Mouse (Mus musculus) embryonic fibroblast, embryonic 13.5 days (primary cell): ENCODE measurements around the gene Syngr4. TPM values are rescaled to one million over a fixed set of nuclear protein-coding genes. Genes with fewer than 3 reads are reported as not detected.

Experiments used
- H3K27ac ChIP-seq: 2 replicates; pipeline ENCODE4 v1.5.1; 2012; ENCODE audit warnings: low read length, control low read depth, inconsistent platforms; ENCODE audit not compliant: insufficient read depth
- H3K4me1 ChIP-seq: 2 replicates; pipeline ENCODE4 v1.6.1; 2011; ENCODE audit warnings: low read length; ENCODE audit not compliant: control insufficient read depth, insufficient read depth
- H3K4me3 ChIP-seq: 2 replicates; pipeline ENCODE4 v1.5.1; 2011; ENCODE audit warnings: mild to moderate bottlenecking, control low read depth, low read length; ENCODE audit not compliant: insufficient read depth
- CTCF ChIP-seq: IDR thresholded peaks from 2 replicates; pipeline ENCODE4 v1.5.1; 2011; ENCODE audit warnings: mild to moderate bottlenecking, control low read depth, low read length, moderate library complexity, borderline replicate concordance; ENCODE audit not compliant: insufficient read depth
- POLR2A ChIP-seq: IDR thresholded peaks from 2 replicates; pipeline ENCODE4 v1.6.1; 2011; ENCODE audit warnings: low read depth, mild to moderate bottlenecking, control low read depth, low read length, moderate library complexity
- polyA plus RNA-seq: library from polyadenylated mRNA; stranded (reverse); fragments of >200 nt; gene quantifications from 2 replicates; pipeline ENCODE4 v1.2.4, GENCODE M21; 2011; ENCODE audit warnings: low read depth; ENCODE audit not compliant: missing spikeins, insufficient read length

The Syngr4 gene
- polyA plus RNA-seq, 1 experiment = not detected

DNA sequence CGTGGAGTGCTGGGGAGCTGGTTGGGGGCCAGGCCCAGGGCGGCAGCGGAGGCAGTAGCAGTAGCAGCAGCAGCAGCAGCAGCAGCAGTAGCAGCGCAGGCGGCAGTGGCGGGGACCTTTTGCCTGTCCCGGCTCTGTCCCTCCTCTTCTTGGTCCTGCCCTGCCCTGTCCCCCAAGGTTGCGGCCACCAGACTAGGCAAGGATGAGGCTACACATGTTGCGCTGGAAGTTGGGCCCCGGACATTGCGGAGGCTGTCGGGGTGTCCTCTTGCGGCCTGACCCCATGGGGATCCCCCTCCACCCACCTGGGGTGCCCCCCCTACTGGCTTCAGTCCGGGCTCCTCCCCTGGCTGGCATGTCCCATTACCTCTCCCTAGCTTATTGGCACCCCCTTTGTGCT lies 26.7 kb downstream of the Syngr4 start:
- H3K4me3 ChIP-seq = no peak overlapping the region
- 0 out of 2 replicates have a peak, but pooled peaks cover 3% of the 10 kb centered on the region for H3K4me1 ChIP-seq
- no peak overlapping the region for H3K27ac ChIP-seq
- no peak for TF ChIP-seq POLR2A

- H3K4me1 ChIP-seq = 0 out of 2 replicates have a peak, but pooled peaks cover 3% of the 10 kb centered on the region
- TF ChIP-seq POLR2A (no peak; the same call in 1 of the 2 replicates), CTCF (no peak)
- no peak overlapping the region for H3K4me3 ChIP-seq
- no peak overlapping the region for H3K27ac ChIP-seq
Observed at GRCm38 (mm10) chr7:45869107-45869670, 27.3 kb downstream of the Syngr4 start.

DNA sequence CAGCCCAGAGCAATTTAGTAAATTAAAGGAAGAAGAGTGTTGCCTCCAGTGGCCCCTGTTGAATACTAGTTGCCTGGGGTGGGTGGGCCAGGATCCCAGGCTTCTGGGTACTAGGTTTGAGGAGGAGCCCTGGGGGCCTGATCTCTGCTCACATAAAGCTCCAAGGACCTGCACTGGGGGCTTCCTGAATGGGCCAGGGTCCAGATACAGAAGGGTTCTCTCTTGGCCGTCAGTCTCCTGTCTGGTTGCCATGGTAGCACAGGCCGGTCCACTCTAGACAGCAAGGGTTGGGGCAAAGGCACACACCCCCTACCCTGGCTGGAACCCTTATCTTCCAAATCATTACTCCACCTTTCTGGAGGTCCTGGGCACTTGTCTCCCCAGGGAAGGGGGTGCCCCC lies 28.6 kb downstream of the Syngr4 start:
- Histone ChIP-seq H3K27ac (no peak overlapping the region), H3K4me1 (0 out of 2 replicates have a peak, but pooled peaks cover 3% of the 10 kb centered on the region), H3K4me3 (no peak overlapping the region)
- 0 out of 2 replicates have a peak, but pooled peaks have one; percentile 13 for TF ChIP-seq POLR2A
- no peak for TF ChIP-seq CTCF

GRCm38 (mm10) chr7:45865925-45866910 lies 30.3 kb downstream of the Syngr4 start:
- H3K27ac ChIP-seq = peak overlapping the region; percentile 47
- TF ChIP-seq CTCF (no peak), POLR2A (peak; percentile 89)
- H3K4me1 ChIP-seq = 0 out of 2 replicates have a peak, but pooled peaks cover 3% of the 10 kb centered on the region

GRCm38 (mm10) chr7:45864435-45864834 lies 32.1 kb downstream of the Syngr4 start:
- Histone ChIP-seq H3K4me1 (0 out of 2 replicates have a peak, but pooled peaks cover 3% of the 10 kb centered on the region), H3K4me3 (no peak overlapping the region), H3K27ac (no peak overlapping the region)
- TF ChIP-seq CTCF (no peak), POLR2A (no peak)

More at GRCm38 (mm10) chr7:45865925-45866910, 30.3 kb downstream of the Syngr4 start:
- H3K4me3 ChIP-seq = peak overlapping the region; percentile 66

DNA sequence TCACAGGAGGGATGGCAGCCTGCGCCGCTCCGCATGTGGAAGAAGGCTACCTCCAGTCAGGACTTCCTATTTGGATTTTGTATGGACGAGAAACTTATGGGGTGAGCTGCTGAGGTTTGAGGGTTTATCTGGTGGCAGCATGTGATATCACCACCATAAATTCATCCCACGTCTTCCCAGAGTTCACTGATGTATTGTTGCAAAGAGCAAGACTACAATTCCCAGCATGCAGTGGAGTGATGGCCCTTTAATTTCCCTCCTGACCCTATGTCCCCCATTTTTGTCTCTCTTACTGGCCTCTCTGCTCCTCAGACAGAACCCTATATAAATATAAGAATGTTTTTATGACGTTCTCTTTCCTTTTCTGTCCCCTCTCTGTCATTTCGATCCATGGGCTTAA lies 33.7 kb downstream of the Syngr4 start:
- Histone ChIP-seq H3K4me1 (0 out of 2 replicates have a peak, but pooled peaks cover 3% of the 10 kb centered on the region), H3K27ac (no peak overlapping the region), H3K4me3 (no peak overlapping the region)
- no peak for TF ChIP-seq CTCF
- no peak for TF ChIP-seq POLR2A

GRCm38 (mm10) chr7:45859008-45859407 lies 37.5 kb downstream of the Syngr4 start:
- TF ChIP-seq POLR2A = no peak
- no peak for TF ChIP-seq CTCF
- Histone ChIP-seq H3K4me1 (no peaks in the 10 kb centered on the region), H3K4me3 (no peak overlapping the region), H3K27ac (no peak overlapping the region)

GRCm38 (mm10) chr7:45856950-45857901 lies 39.3 kb downstream of the Syngr4 start:
- no peak overlapping the region for H3K27ac ChIP-seq
- TF ChIP-seq POLR2A (no peak), CTCF (no peak)
- no peaks in the 10 kb centered on the region for H3K4me1 ChIP-seq
- H3K4me3 ChIP-seq = no peak overlapping the region

- H3K4me3 ChIP-seq = no peak overlapping the region
- TF ChIP-seq CTCF (no peak), POLR2A (no peak)
- no peaks in the 10 kb centered on the region for H3K4me1 ChIP-seq
- H3K27ac ChIP-seq = no peak overlapping the region
Observed at GRCm38 (mm10) chr7:45853089-45853488, 43.4 kb downstream of the Syngr4 start.
